Mouse (Mus musculus): ENCODE results near the gene Slc6a19. TPM values are rescaled to one million over a fixed set of nuclear protein-coding genes. Genes with fewer than 3 reads are reported as not detected.
A peak's percentile ranks its signal among the peaks of the same experiment; 100 is the strongest.

Gene Slc6a19
- polyA plus RNA-seq, 1 experiment from 2014 or later, result 0.08 TPM

GRCm38 (mm10) chr13:73682226-73682625, 22.4 kb downstream of the Slc6a19 start:
- no peaks in the 10 kb centered on the region for H3K9me3 ChIP-seq (replicated peaks; ENCODE audit: control insufficient read depth, low read length)
- no peak overlapping the region for H3K9ac ChIP-seq (replicated peaks; ENCODE audit: low read length)
- no peak for DNase-seq (ENCODE audit: low spot score)
- ATAC-seq (replicated peaks; ENCODE audit: insufficient number of reproducible peaks, low FRiP score, low TSS enrichment, low read depth), result no peak
- no peaks in the 10 kb centered on the region for H3K27me3 ChIP-seq (ENCODE audit: control insufficient read depth, insufficient read depth, low read length)
- no peak overlapping the region for H3K4me2 ChIP-seq (ENCODE audit: low read depth, low read length)
- WGBS, result 91% methylated on average over 2 of the region's 2 CpGs
- no peak overlapping the region for H3K27ac ChIP-seq (replicated peaks; ENCODE audit: low read depth, low read length)
- H3K4me1 ChIP-seq (ENCODE audit: control insufficient read depth, insufficient read depth, low read length), result no peaks in the 10 kb centered on the region
- no peak overlapping the region for H3K4me3 ChIP-seq (ENCODE audit: low read depth, low read length)
- H3K36me3 ChIP-seq (replicated peaks; ENCODE audit: control insufficient read depth, insufficient read depth, low read depth, low read length), result no peaks in the 10 kb centered on the region

- Histone ChIP-seq H3K4me3 (ENCODE audit: low read depth, low read length) (no peak overlapping the region), H3K36me3 (replicated peaks; ENCODE audit: control insufficient read depth, insufficient read depth, low read depth, low read length) (no peaks in the 10 kb centered on the region), H3K4me2 (ENCODE audit: low read depth, low read length) (no peak overlapping the region), H3K4me1 (ENCODE audit: control insufficient read depth, insufficient read depth, low read length) (no peaks in the 10 kb centered on the region), H3K27me3 (ENCODE audit: control insufficient read depth, insufficient read depth, low read length) (no peaks in the 10 kb centered on the region), H3K9me3 (replicated peaks; ENCODE audit: control insufficient read depth, low read length) (no peaks in the 10 kb centered on the region), H3K9ac (replicated peaks; ENCODE audit: low read length) (no peak overlapping the region), H3K27ac (replicated peaks; ENCODE audit: low read depth, low read length) (no peak overlapping the region)
- 45% methylated on average over 1 of the region's 1 CpGs for WGBS
- DNase-seq (ENCODE audit: low spot score), result no peak
- no peak for ATAC-seq (replicated peaks; ENCODE audit: insufficient number of reproducible peaks, low FRiP score, low TSS enrichment, low read depth)
These were observed 24.3 kb downstream of the Slc6a19 start for GRCm38 (mm10) chr13:73680394-73680793.

GRCm38 (mm10) chr13:73679311-73679710, 25.4 kb downstream of the Slc6a19 start:
- Histone ChIP-seq H3K9me3 (replicated peaks; ENCODE audit: control insufficient read depth, low read length) (no peaks in the 10 kb centered on the region), H3K36me3 (replicated peaks; ENCODE audit: control insufficient read depth, insufficient read depth, low read depth, low read length) (no peaks in the 10 kb centered on the region), H3K4me2 (ENCODE audit: low read depth, low read length) (no peak overlapping the region), H3K9ac (replicated peaks; ENCODE audit: low read length) (no peak overlapping the region), H3K4me3 (ENCODE audit: low read depth, low read length) (no peak overlapping the region), H3K4me1 (ENCODE audit: control insufficient read depth, insufficient read depth, low read length) (no peaks in the 10 kb centered on the region), H3K27ac (replicated peaks; ENCODE audit: low read depth, low read length) (no peak overlapping the region), H3K27me3 (ENCODE audit: control insufficient read depth, insufficient read depth, low read length) (no peaks in the 10 kb centered on the region)
- ATAC-seq (replicated peaks; ENCODE audit: insufficient number of reproducible peaks, low FRiP score, low TSS enrichment, low read depth) (no peak), DNase-seq (ENCODE audit: low spot score) (no peak)
- 73% methylated on average over 2 of the region's 2 CpGs for WGBS

- Histone ChIP-seq H3K9me3 (replicated peaks; ENCODE audit: control insufficient read depth, low read length) (no peaks in the 10 kb centered on the region), H3K27me3 (ENCODE audit: control insufficient read depth, insufficient read depth, low read length) (no peaks in the 10 kb centered on the region), H3K27ac (replicated peaks; ENCODE audit: low read depth, low read length) (no peak within 1 kb of the TSS), H3K36me3 (replicated peaks; ENCODE audit: control insufficient read depth, insufficient read depth, low read depth, low read length) (no peaks in the 10 kb centered on the region), H3K4me1 (ENCODE audit: control insufficient read depth, insufficient read depth, low read length) (no peaks in the 10 kb centered on the region), H3K4me2 (ENCODE audit: low read depth, low read length) (no peak within 1 kb of the TSS), H3K9ac (replicated peaks; ENCODE audit: low read length) (no peak within 1 kb of the TSS), H3K4me3 (ENCODE audit: low read depth, low read length) (no peak within 1 kb of the TSS)
- ATAC-seq (replicated peaks; ENCODE audit: insufficient number of reproducible peaks, low FRiP score, low TSS enrichment, low read depth), result no peak
- 88% methylated on average over 3 of the region's 3 CpGs for WGBS
- no peak for DNase-seq (ENCODE audit: low spot score)
These were observed 26.8 kb downstream of the Slc6a19 start, which contains the start of gene Slc6a18 for GRCm38 (mm10) chr13:73677853-73678252. Gene Slc6a18 (minus strand): TSS chr13:73678023.

GRCm38 (mm10) chr13:73675161-73675560, 29.5 kb downstream of the Slc6a19 start:
- no peak overlapping the region for H3K27ac ChIP-seq (replicated peaks; ENCODE audit: low read depth, low read length)
- H3K9ac ChIP-seq (replicated peaks; ENCODE audit: low read length), result no peak overlapping the region
- 89% methylated on average over 7 of the region's 7 CpGs for WGBS
- no peaks in the 10 kb centered on the region for H3K4me1 ChIP-seq (ENCODE audit: control insufficient read depth, insufficient read depth, low read length)
- no peak for ATAC-seq (replicated peaks; ENCODE audit: insufficient number of reproducible peaks, low FRiP score, low TSS enrichment, low read depth)
- no peaks in the 10 kb centered on the region for H3K9me3 ChIP-seq (replicated peaks; ENCODE audit: control insufficient read depth, low read length)
- no peaks in the 10 kb centered on the region for H3K36me3 ChIP-seq (replicated peaks; ENCODE audit: control insufficient read depth, insufficient read depth, low read depth, low read length)
- H3K27me3 ChIP-seq (ENCODE audit: control insufficient read depth, insufficient read depth, low read length), result no peaks in the 10 kb centered on the region
- no peak overlapping the region for H3K4me2 ChIP-seq (ENCODE audit: low read depth, low read length)
- no peak for DNase-seq (ENCODE audit: low spot score)
- H3K4me3 ChIP-seq (ENCODE audit: low read depth, low read length), result no peak overlapping the region

- WGBS, result 73% methylated on average over 2 of the region's 2 CpGs
- ATAC-seq (replicated peaks; ENCODE audit: insufficient number of reproducible peaks, low FRiP score, low TSS enrichment, low read depth), result no peak
These were observed 44.4 kb downstream of the Slc6a19 start for GRCm38 (mm10) chr13:73660163-73660695.

GRCm38 (mm10) chr13:73658953-73659352, 45.7 kb downstream of the Slc6a19 start:
- H3K9me3 ChIP-seq (replicated peaks; ENCODE audit: control insufficient read depth, low read length), result no peaks in the 10 kb centered on the region
- H3K36me3 ChIP-seq (replicated peaks; ENCODE audit: control insufficient read depth, insufficient read depth, low read depth, low read length), result no peaks in the 10 kb centered on the region
- no peaks in the 10 kb centered on the region for H3K27me3 ChIP-seq (ENCODE audit: control insufficient read depth, insufficient read depth, low read length)
- ATAC-seq (replicated peaks; ENCODE audit: insufficient number of reproducible peaks, low FRiP score, low TSS enrichment, low read depth), result no peak
- DNase-seq (ENCODE audit: low spot score), result peak; percentile 20
- no peak overlapping the region for H3K27ac ChIP-seq (replicated peaks; ENCODE audit: low read depth, low read length)
- H3K4me2 ChIP-seq (ENCODE audit: low read depth, low read length), result no peak overlapping the region
- 53% methylated on average over 2 of the region's 2 CpGs for WGBS
- H3K4me3 ChIP-seq (ENCODE audit: low read depth, low read length), result no peak overlapping the region
- H3K9ac ChIP-seq (replicated peaks; ENCODE audit: low read length), result no peak overlapping the region
- H3K4me1 ChIP-seq (ENCODE audit: control insufficient read depth, insufficient read depth, low read length), result no peaks in the 10 kb centered on the region

More at GRCm38 (mm10) chr13:73660163-73660695, 44.4 kb downstream of the Slc6a19 start:
- no peak overlapping the region for H3K27ac ChIP-seq (replicated peaks; ENCODE audit: low read depth, low read length)
- H3K4me2 ChIP-seq (ENCODE audit: low read depth, low read length), result no peak overlapping the region
- H3K4me3 ChIP-seq (ENCODE audit: low read depth, low read length), result no peak overlapping the region
- H3K9ac ChIP-seq (replicated peaks; ENCODE audit: low read length), result no peak overlapping the region
- H3K27me3 ChIP-seq (ENCODE audit: control insufficient read depth, insufficient read depth, low read length), result no peaks in the 10 kb centered on the region
- H3K4me1 ChIP-seq (ENCODE audit: control insufficient read depth, insufficient read depth, low read length), result no peaks in the 10 kb centered on the region
- H3K36me3 ChIP-seq (replicated peaks; ENCODE audit: control insufficient read depth, insufficient read depth, low read depth, low read length), result no peaks in the 10 kb centered on the region
- no peak for DNase-seq (ENCODE audit: low spot score)
- no peaks in the 10 kb centered on the region for H3K9me3 ChIP-seq (replicated peaks; ENCODE audit: control insufficient read depth, low read length)

GRCm38 (mm10) chr13:73654976-73655375, 49.7 kb downstream of the Slc6a19 start:
- WGBS, result 78% methylated on average over 3 of the region's 3 CpGs
- no peak overlapping the region for H3K9ac ChIP-seq (replicated peaks; ENCODE audit: low read length)
- H3K27ac ChIP-seq (replicated peaks; ENCODE audit: low read depth, low read length), result no peak overlapping the region
- H3K4me1 ChIP-seq (ENCODE audit: control insufficient read depth, insufficient read depth, low read length), result no peaks in the 10 kb centered on the region
- no peak overlapping the region for H3K4me3 ChIP-seq (ENCODE audit: low read depth, low read length)
- no peak overlapping the region for H3K4me2 ChIP-seq (ENCODE audit: low read depth, low read length)
- no peaks in the 10 kb centered on the region for H3K27me3 ChIP-seq (ENCODE audit: control insufficient read depth, insufficient read depth, low read length)
- no peaks in the 10 kb centered on the region for H3K9me3 ChIP-seq (replicated peaks; ENCODE audit: control insufficient read depth, low read length)
- ATAC-seq (replicated peaks; ENCODE audit: insufficient number of reproducible peaks, low FRiP score, low TSS enrichment, low read depth) (no peak), DNase-seq (ENCODE audit: low spot score) (no peak)
- no peaks in the 10 kb centered on the region for H3K36me3 ChIP-seq (replicated peaks; ENCODE audit: control insufficient read depth, insufficient read depth, low read depth, low read length)
